Mouse (Mus musculus) midbrain, embryonic 16.5 days (tissue): ENCODE measurements at regions not wholly inside any gene's neighbourhood (a gene's known extent, or its start where the extent isn't known, plus 50 kb on each side); places are given as distances from the start of the nearest gene placed in this dataset.

Experiments used
- ATAC-seq: fragments of 200-750 bp; cut with Nextera tagmentation; 2 replicates; pipeline ENCODE4 v1.8.0; 2017; ENCODE audit warnings: moderate TSS enrichment
- H3K27ac ChIP-seq: fragments of 300-500 bp; sonication (generic); 2 replicates; pipeline ENCODE4 v1.5.1; 2014; ENCODE audit warnings: mild to moderate bottlenecking, low read length, mixed read lengths
- H3K27me3 ChIP-seq: fragments of 300-500 bp; sonication (generic); 2 replicates; pipeline ENCODE4 v1.6.1; 2014; ENCODE audit warnings: low read depth, low read length, mixed read lengths; ENCODE audit not compliant: control insufficient read depth, insufficient read depth
- H3K36me3 ChIP-seq: fragments of 300-500 bp; sonication (generic); 2 replicates; pipeline ENCODE4 v1.6.1; 2014; ENCODE audit warnings: mild to moderate bottlenecking, low read length, moderate library complexity, mixed read lengths; ENCODE audit not compliant: control insufficient read depth, insufficient read depth
- H3K4me1 ChIP-seq: fragments of 300-500 bp; sonication (generic); 2 replicates; pipeline ENCODE4 v1.6.1; 2014; ENCODE audit warnings: mild to moderate bottlenecking, low read length, mixed read lengths; ENCODE audit not compliant: control insufficient read depth, insufficient read depth
- H3K4me2 ChIP-seq: fragments of 300-500 bp; sonication (generic); 2 replicates; pipeline ENCODE4 v1.6.1; 2014; ENCODE audit warnings: mild to moderate bottlenecking, low read length, mixed read lengths
- H3K4me3 ChIP-seq: fragments of 300-500 bp; sonication (generic); 2 replicates; pipeline ENCODE4 v1.5.1; 2014; ENCODE audit warnings: low read depth, mild to moderate bottlenecking, low read length, moderate library complexity, mixed read lengths
- H3K9ac ChIP-seq: fragments of 300-500 bp; sonication (generic); 2 replicates; pipeline ENCODE4 v1.6.1; 2014; ENCODE audit warnings: low read depth, low read length, mixed read lengths
- H3K9me3 ChIP-seq: fragments of 300-500 bp; sonication (generic); replicated peaks from 2 replicates; pipeline ENCODE4 v1.6.1; 2014; ENCODE audit warnings: mild to moderate bottlenecking, low read length, mixed read lengths; ENCODE audit not compliant: control insufficient read depth, poor library complexity, severe bottlenecking
- WGBS: fragments of 180-500 bp; shearing (Covaris S2); extraction: QIAGEN DNeasy Blood & Tissue Kit; methylation state at CpG from one replicate; pipeline ENCODE4 v1.1.7; 2014; 5-methylcytosine and 5-hydroxymethylcytosine counted together

GRCm38 (mm10) chr3:38636806-38637205, 152.2 kb upstream of the Ankrd50 start:
- Histone ChIP-seq H3K9me3 (no peaks in the 10 kb centered on the region), H3K4me1 (no peaks in the 10 kb centered on the region), H3K4me2 (no peak overlapping the region), H3K9ac (no peak overlapping the region), H3K27ac (no peak overlapping the region), H3K27me3 (no peaks in the 10 kb centered on the region), H3K4me3 (no peak overlapping the region), H3K36me3 (no peaks in the 10 kb centered on the region)
- ATAC-seq, result no peak
- 71% methylated on average over 4 of the region's 4 CpGs for WGBS

GRCm38 (mm10) chr3:38633347-38633746, 148.7 kb upstream of the Ankrd50 start:
- H3K9ac ChIP-seq, result no peak overlapping the region
- no peak for ATAC-seq
- 75% methylated on average over 7 of the region's 7 CpGs for WGBS
- H3K27ac ChIP-seq, result no peak overlapping the region
- H3K27me3 ChIP-seq, result no peaks in the 10 kb centered on the region
- H3K36me3 ChIP-seq, result no peaks in the 10 kb centered on the region
- no peak overlapping the region for H3K4me2 ChIP-seq
- H3K4me1 ChIP-seq, result no peaks in the 10 kb centered on the region
- no peaks in the 10 kb centered on the region for H3K9me3 ChIP-seq
- H3K4me3 ChIP-seq, result no peak overlapping the region

GRCm38 (mm10) chr3:38625575-38626184, 141.0 kb upstream of the Ankrd50 start:
- Histone ChIP-seq H3K4me1 (no peaks in the 10 kb centered on the region), H3K9ac (no peak overlapping the region), H3K9me3 (no peaks in the 10 kb centered on the region), H3K27me3 (no peaks in the 10 kb centered on the region), H3K4me2 (no peak overlapping the region), H3K4me3 (no peak overlapping the region), H3K36me3 (no peaks in the 10 kb centered on the region), H3K27ac (no peak overlapping the region)
- ATAC-seq, result no peak; the same call in 1 of the 2 replicates
- WGBS, result 52% methylated on average over 12 of the region's 12 CpGs

- Histone ChIP-seq H3K36me3 (no peaks in the 10 kb centered on the region), H3K4me2 (no peak overlapping the region), H3K9me3 (no peaks in the 10 kb centered on the region), H3K9ac (no peak overlapping the region), H3K27me3 (no peaks in the 10 kb centered on the region), H3K4me3 (no peak overlapping the region), H3K27ac (no peak overlapping the region), H3K4me1 (no peaks in the 10 kb centered on the region)
- ATAC-seq, result no peak
- 56% methylated on average over 3 of the region's 3 CpGs for WGBS
These were observed 133.3 kb upstream of the Ankrd50 start for GRCm38 (mm10) chr3:38617989-38618388.

GRCm38 (mm10) chr3:38617217-38617616, 132.6 kb upstream of the Ankrd50 start:
- WGBS, result 88% methylated on average over 8 of the region's 8 CpGs
- no peaks in the 10 kb centered on the region for H3K27me3 ChIP-seq
- no peak for ATAC-seq

GRCm38 (mm10) chr3:38613706-38614105, 129.1 kb upstream of the Ankrd50 start:
- Histone ChIP-seq H3K27ac (no peak overlapping the region), H3K4me1 (no peaks in the 10 kb centered on the region), H3K4me3 (no peak overlapping the region), H3K27me3 (no peaks in the 10 kb centered on the region), H3K4me2 (no peak overlapping the region), H3K9ac (no peak overlapping the region), H3K36me3 (no peaks in the 10 kb centered on the region), H3K9me3 (no peaks in the 10 kb centered on the region)
- no peak for ATAC-seq
- 75% methylated on average over 6 of the region's 6 CpGs for WGBS

More at GRCm38 (mm10) chr3:38617217-38617616, 132.6 kb upstream of the Ankrd50 start:
- Histone ChIP-seq H3K4me1 (no peaks in the 10 kb centered on the region), H3K9ac (no peak overlapping the region), H3K4me3 (no peak overlapping the region), H3K36me3 (no peaks in the 10 kb centered on the region), H3K27ac (no peak overlapping the region), H3K9me3 (no peaks in the 10 kb centered on the region), H3K4me2 (no peak overlapping the region)

GRCm38 (mm10) chr3:38591531-38591930, 106.9 kb upstream of the Ankrd50 start:
- Histone ChIP-seq H3K36me3 (no peaks in the 10 kb centered on the region), H3K4me2 (no peak overlapping the region), H3K9me3 (no peaks in the 10 kb centered on the region), H3K4me3 (no peak overlapping the region), H3K27ac (no peak overlapping the region), H3K4me1 (no peaks in the 10 kb centered on the region), H3K27me3 (no peaks in the 10 kb centered on the region), H3K9ac (no peak overlapping the region)
- 100% methylated on average over 1 of the region's 1 CpGs for WGBS
- no peak for ATAC-seq

GRCm38 (mm10) chr3:38588966-38589365, 104.3 kb upstream of the Ankrd50 start:
- H3K4me2 ChIP-seq, result no peak overlapping the region
- H3K27me3 ChIP-seq, result no peaks in the 10 kb centered on the region
- no peaks in the 10 kb centered on the region for H3K9me3 ChIP-seq
- H3K9ac ChIP-seq, result no peak overlapping the region
- no peaks in the 10 kb centered on the region for H3K36me3 ChIP-seq
- H3K4me1 ChIP-seq, result no peaks in the 10 kb centered on the region
- ATAC-seq, result no peak
- H3K4me3 ChIP-seq, result no peak overlapping the region
- no peak overlapping the region for H3K27ac ChIP-seq

GRCm38 (mm10) chr3:38585509-38585908, 100.9 kb upstream of the Ankrd50 start:
- Histone ChIP-seq H3K36me3 (no peaks in the 10 kb centered on the region), H3K9me3 (no peaks in the 10 kb centered on the region), H3K4me1 (no peaks in the 10 kb centered on the region), H3K27ac (no peak overlapping the region), H3K27me3 (no peaks in the 10 kb centered on the region), H3K4me2 (no peak overlapping the region), H3K9ac (no peak overlapping the region), H3K4me3 (no peak overlapping the region)
- WGBS, result 91% methylated on average over 5 of the region's 5 CpGs
- ATAC-seq, result no peak
